In the genomic region with DNA sequence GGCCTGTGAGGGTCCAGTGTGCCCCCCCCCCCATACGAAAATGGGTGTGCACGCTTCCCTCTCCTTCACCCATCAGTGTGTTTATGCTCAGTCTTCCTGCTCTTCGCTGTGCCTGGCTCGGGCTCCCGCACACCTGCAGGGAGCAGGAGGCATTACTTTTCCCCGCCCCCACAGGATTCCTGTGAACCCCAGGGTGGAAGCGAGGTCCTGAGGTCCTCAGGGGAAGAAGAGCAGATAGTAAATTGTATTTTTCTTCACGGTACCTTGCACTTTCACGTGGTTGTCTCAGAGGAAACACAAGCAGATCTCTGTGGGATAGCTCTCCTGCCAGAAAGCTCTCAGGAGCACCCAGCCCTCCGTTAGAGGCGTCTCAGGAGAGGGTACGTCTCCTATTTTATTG, we compare ENCODE assay signal across 26 mouse cellular contexts.
DNase-seq lines count a peak whose midpoint lies in the region; ATAC-seq and TF ChIP-seq lines count a peak whose summit lies in the region.
"Had no signal": no experiment of that assay in that cellular context is flagged by ENCODE, and none has a peak within 500 bp of the region (broad histone marks: within the 10 kb centered on the region; RNA-seq: fewer than 3 reads in every experiment).

No protein-coding gene starts in this region.

- no peaks in the 10 kb centered on the region for H3K27me3 ChIP-seq in kidney, embryonic 14.5 days (ENCODE audit: control insufficient read depth, insufficient read depth, low read length)
- H3K27me3 ChIP-seq in midbrain, postnatal 0 days (ENCODE audit: insufficient read depth, low read length): no peaks in the 10 kb centered on the region
- no peaks in the 10 kb centered on the region for H3K27me3 ChIP-seq in midbrain, embryonic 15.5 days (replicated peaks)
- no peaks in the 10 kb centered on the region for H3K27me3 ChIP-seq in limb, embryonic 15.5 days
- H3K27me3 ChIP-seq: CH12.LX; forebrain, embryonic 15.5 days; heart, embryonic 13.5 days; limb, embryonic 13.5 days; neural tube, embryonic 12.5 days had no signal

- no peak for DNase-seq in kidney, postnatal 4 days
- DNase-seq in midbrain, postnatal 0 days (ENCODE audit: low spot score): no peak
- DNase-seq in adrenal gland, adult 2 months: no peak
- DNase-seq: adrenal gland, postnatal 25 days; B cell, adult 2 months; cerebellum, adult 9-10 months; gastrocnemius, postnatal 10 days; heart, adult 18-20 months; heart, postnatal 14 days; kidney, adult 11 months; right cerebral cortex, postnatal 14 days; thymus, postnatal 25 days had no signal

- no peak overlapping the region for H3K4me3 ChIP-seq in kidney, embryonic 14.5 days (ENCODE audit: low read length)
- no peak overlapping the region for H3K4me3 ChIP-seq in midbrain, postnatal 0 days (ENCODE audit: low read depth, low read length)
- no peak overlapping the region for H3K4me3 ChIP-seq in midbrain, embryonic 15.5 days
- no peak overlapping the region for H3K4me3 ChIP-seq in limb, embryonic 15.5 days
- H3K4me3 ChIP-seq: forebrain, embryonic 15.5 days; heart, embryonic 13.5 days; limb, embryonic 13.5 days; midbrain, embryonic 12.5 days; neural tube, embryonic 12.5 days had no signal

- no peaks in the 10 kb centered on the region for H3K36me3 ChIP-seq in kidney, embryonic 14.5 days (ENCODE audit: control insufficient read depth, insufficient read depth, low read length)
- H3K36me3 ChIP-seq in midbrain, postnatal 0 days (ENCODE audit: insufficient read depth, low read length): no peaks in the 10 kb centered on the region
- H3K36me3 ChIP-seq in midbrain, embryonic 15.5 days (replicated peaks): no peaks in the 10 kb centered on the region
- no peaks in the 10 kb centered on the region for H3K36me3 ChIP-seq in limb, embryonic 15.5 days
- H3K36me3 ChIP-seq: forebrain, embryonic 15.5 days; G1E; heart, embryonic 13.5 days; limb, embryonic 13.5 days; midbrain, embryonic 12.5 days; neural tube, embryonic 12.5 days had no signal

- ATAC-seq in kidney, embryonic 14.5 days (ENCODE audit: low FRiP score, low TSS enrichment): 0 out of 2 replicates have a peak, but pooled peaks have one; percentile 32
- no peak for ATAC-seq in midbrain, postnatal 0 days (ENCODE audit: low FRiP score)
- no peak for ATAC-seq in midbrain, embryonic 15.5 days (replicated peaks)
- no peak for ATAC-seq in limb, embryonic 15.5 days (ENCODE audit: insufficient number of reproducible peaks, low FRiP score, low TSS enrichment, low read depth)
- no peak for ATAC-seq in activated CD4-positive, CD25-positive, alpha-beta regulatory T cell, adult 4 months
- ATAC-seq: forebrain, embryonic 15.5 days; hindbrain, postnatal 0 days had no signal

- no peak overlapping the region for H3K27ac ChIP-seq in kidney, embryonic 14.5 days (ENCODE audit: low read depth, low read length)
- no peak overlapping the region for H3K27ac ChIP-seq in midbrain, postnatal 0 days (ENCODE audit: low read depth, low read length)
- no peak overlapping the region for H3K27ac ChIP-seq in midbrain, embryonic 15.5 days
- peak overlapping the region; percentile 67 for H3K27ac ChIP-seq in limb, embryonic 15.5 days
- H3K27ac ChIP-seq: forebrain, embryonic 15.5 days; heart, embryonic 13.5 days; hindbrain, postnatal 0 days; liver, embryonic 14.5 days; midbrain, embryonic 12.5 days; neural tube, embryonic 12.5 days had no signal

- WGBS in kidney, embryonic 14.5 days: 15% methylated on average over 12 of the region's 12 CpGs
- 27% methylated on average over 12 of the region's 12 CpGs for WGBS in midbrain, postnatal 0 days
- 28% methylated on average over 12 of the region's 12 CpGs for WGBS in midbrain, embryonic 15.5 days
- WGBS in limb, embryonic 15.5 days: 31% methylated on average over 12 of the region's 12 CpGs

- 0 out of 2 replicates have a peak, but pooled peaks cover 9% of the 10 kb centered on the region for H3K4me1 ChIP-seq in kidney, embryonic 14.5 days (ENCODE audit: control insufficient read depth, insufficient read depth, low read length)
- no peaks in the 10 kb centered on the region; the same call in 1 of the 2 replicates for H3K4me1 ChIP-seq in midbrain, postnatal 0 days (ENCODE audit: insufficient read depth, low read length)
- peaks cover 7% of the 10 kb centered on the region for H3K4me1 ChIP-seq in midbrain, embryonic 15.5 days
- H3K4me1 ChIP-seq in limb, embryonic 15.5 days: peaks cover 31% of the 10 kb centered on the region
- H3K4me1 ChIP-seq: neural tube, embryonic 12.5 days had no signal

- 0 out of 2 replicates have a peak overlapping the region, but pooled peaks have one; percentile 5 for H3K4me2 ChIP-seq in kidney, embryonic 14.5 days (replicated peaks; ENCODE audit: low read depth, low read length)
- no peak overlapping the region for H3K4me2 ChIP-seq in midbrain, postnatal 0 days (ENCODE audit: low read depth, low read length, poor library complexity, severe bottlenecking)
- no peak overlapping the region for H3K4me2 ChIP-seq in midbrain, embryonic 15.5 days
- no peak overlapping the region for H3K4me2 ChIP-seq in limb, embryonic 15.5 days
- H3K4me2 ChIP-seq: forebrain, embryonic 15.5 days; heart, embryonic 13.5 days; limb, embryonic 13.5 days; lung, embryonic 14.5 days; midbrain, embryonic 12.5 days; neural tube, embryonic 12.5 days had no signal

- no peaks in the 10 kb centered on the region for H3K9me3 ChIP-seq in kidney, embryonic 14.5 days (ENCODE audit: control insufficient read depth, low read length)
- no peaks in the 10 kb centered on the region for H3K9me3 ChIP-seq in midbrain, postnatal 0 days (ENCODE audit: low read length)
- H3K9me3 ChIP-seq in midbrain, embryonic 15.5 days: no peaks in the 10 kb centered on the region
- H3K9me3 ChIP-seq in limb, embryonic 15.5 days: no peaks in the 10 kb centered on the region
- H3K9me3 ChIP-seq: forebrain, embryonic 15.5 days; G1E; heart, embryonic 13.5 days; limb, embryonic 13.5 days; midbrain, embryonic 12.5 days; neural tube, embryonic 12.5 days had no signal

- H3K9ac ChIP-seq in kidney, embryonic 14.5 days (ENCODE audit: low read depth, low read length): no peak overlapping the region
- 0 out of 2 replicates have a peak overlapping the region, but pooled peaks have one; percentile 13 for H3K9ac ChIP-seq in midbrain, postnatal 0 days (replicated peaks; ENCODE audit: low read length, poor library complexity, severe bottlenecking)
- no peak overlapping the region for H3K9ac ChIP-seq in midbrain, embryonic 15.5 days
- H3K9ac ChIP-seq in limb, embryonic 15.5 days: no peak overlapping the region
- H3K9ac ChIP-seq: forebrain, embryonic 15.5 days; limb, embryonic 13.5 days; liver, embryonic 14.5 days; lung, embryonic 14.5 days; midbrain, embryonic 12.5 days; neural tube, embryonic 12.5 days had no signal

- no peak for TF ChIP-seq CTCF in midbrain, postnatal 0 days (IDR thresholded peaks at IDR 0.05)
